Mouse (Mus musculus) gastrocnemius, postnatal 14 days (tissue): Measurements from ENCODE around the gene H60c. TPM values are rescaled to one million over a fixed set of nuclear protein-coding genes. Genes with fewer than 3 reads are reported as not detected.
"Not testable (repeated sequence)": the region's sequence is repeated elsewhere in the genome, so short reads cannot be mapped to it uniquely, and the experiment has no call there.

ENCODE experiments used
- DNase-seq: peaks from one replicate; pipeline ENCODE4 v3.0.0; 2021; ENCODE audit warnings: mixed read lengths
- intact Hi-C: fragments of 180-260 bp; cut with DNase I; formaldehyde crosslinking; loops from one replicate; pipeline ENCODE4 v1.15.1; 2025; ENCODE audit warnings: low total_unique reads
- long read RNA-seq, 2 experiments: library from polyadenylated mRNA; stranded (forward); transcript quantifications; one replicate each; pipeline ENCODE4 v2.0.0; 2021
- total RNA-seq, 2 experiments: library from RNA; stranded (reverse); gene quantifications; 2 replicates each; pipeline ENCODE4 v1.2.3; 2021

H60c gene
- total RNA-seq: not detected
- long read RNA-seq, experiment 1: 0 reads
- long read RNA-seq, experiment 2: 0 reads

- DNase-seq: no peak
- intact Hi-C loops: no loop called here
Observed at GRCm38 (mm10) chr10:3267671-3268070, at the start of gene H60c. TSS of gene H60c (minus strand) at chr10:3267771.

- DNase-seq: no peak
- intact Hi-C loops: no loop called here
Observed at GRCm38 (mm10) chr10:3308821-3309206, 41.2 kb upstream of the H60c start.

DNA sequence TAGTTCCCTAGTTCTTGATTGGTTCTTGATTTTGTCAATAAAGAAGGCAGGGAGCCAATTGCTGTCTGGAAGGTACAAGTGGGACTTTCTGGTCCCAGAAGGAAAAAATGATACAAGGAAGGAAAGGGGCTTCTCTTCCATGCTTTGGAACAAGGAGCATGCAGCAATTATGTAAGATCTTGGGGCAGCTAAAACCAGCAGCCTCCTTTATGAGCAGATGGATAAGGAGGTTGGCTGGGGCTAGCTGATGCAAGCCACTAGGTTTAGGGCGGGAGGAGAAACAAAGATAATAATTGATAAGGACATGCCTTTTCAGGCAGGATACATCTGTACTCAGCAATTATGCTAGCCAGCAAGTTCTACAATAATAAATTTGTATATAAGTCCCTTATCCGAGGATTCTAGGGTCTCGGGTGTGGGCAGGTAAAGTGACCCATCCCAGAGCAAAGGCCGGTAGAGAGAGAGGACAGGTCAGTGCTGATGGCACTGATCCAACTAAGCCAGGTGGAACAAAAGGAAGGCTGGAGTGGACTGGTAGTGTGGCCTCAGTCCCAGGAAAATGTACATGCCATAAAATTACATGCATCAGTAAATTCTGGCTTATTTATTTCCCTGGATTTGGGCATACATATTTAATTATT is 40.7 kb upstream of the H60c start:
- DNase-seq: no peak
- intact Hi-C loops: no loop called here

- DNase-seq: no peak
- intact Hi-C loops: no loop called here
Observed at GRCm38 (mm10) chr10:3307752-3308151, 40.2 kb upstream of the H60c start.

GRCm38 (mm10) chr10:3293969-3294368 is 26.4 kb upstream of the H60c start:
- intact Hi-C loops: no loop called here

GRCm38 (mm10) chr10:3281047-3281446 is 13.5 kb upstream of the H60c start:
- no peak for DNase-seq
- intact Hi-C loops: no loop called here

More at GRCm38 (mm10) chr10:3293969-3294368, 26.4 kb upstream of the H60c start:
- DNase-seq: no peak

DNA sequence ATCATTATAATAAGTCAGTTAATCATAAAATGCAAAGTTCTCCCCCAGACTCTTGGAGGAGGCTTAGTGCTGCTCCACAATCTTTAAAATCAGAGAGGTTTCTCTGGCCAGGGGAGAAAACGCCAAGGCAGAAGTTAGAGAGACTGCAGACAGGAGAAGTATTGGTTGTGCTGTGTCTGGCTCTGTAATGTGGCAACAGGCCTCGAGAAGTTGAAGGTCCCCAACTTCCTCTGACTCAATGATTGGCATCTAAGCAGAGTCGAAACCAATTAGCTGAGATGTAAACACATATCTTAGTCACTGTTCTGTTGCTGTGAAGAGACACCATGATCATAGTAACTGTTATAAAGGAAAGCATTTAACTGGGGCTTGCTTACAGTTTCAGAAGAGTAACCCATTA is 6.5 kb upstream of the H60c start:
- intact Hi-C loops: no loop called here
- DNase-seq: no peak

- no peak for DNase-seq
- intact Hi-C loops: no loop called here
Observed at GRCm38 (mm10) chr10:3271036-3271435, 3.5 kb upstream of the H60c start.

DNA sequence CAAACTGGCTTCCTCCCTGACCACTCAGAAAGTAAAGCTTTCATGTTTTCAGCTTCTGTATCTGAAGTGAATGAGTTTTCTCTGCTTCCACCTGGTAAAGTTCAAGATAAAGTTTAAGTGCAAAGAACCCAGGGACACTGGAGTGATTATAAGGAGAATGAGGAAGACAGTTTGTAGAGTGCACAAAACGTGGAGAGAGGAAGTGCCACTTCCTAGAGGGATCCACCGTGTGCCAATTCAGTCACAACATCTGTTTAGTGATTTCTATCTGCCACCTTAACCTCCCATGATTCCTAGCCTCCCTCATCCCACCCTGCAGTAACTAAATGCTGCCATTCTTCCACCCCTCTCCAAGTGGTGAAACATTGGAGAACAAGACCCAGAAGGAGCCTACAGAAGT is 842 bp downstream of the H60c start:
- intact Hi-C loops: no loop called here
- DNase-seq: no peak

GRCm38 (mm10) chr10:3262784-3263183 is 4.8 kb downstream of the H60c start:
- DNase-seq: no peak
- intact Hi-C loops: no loop called here

DNA sequence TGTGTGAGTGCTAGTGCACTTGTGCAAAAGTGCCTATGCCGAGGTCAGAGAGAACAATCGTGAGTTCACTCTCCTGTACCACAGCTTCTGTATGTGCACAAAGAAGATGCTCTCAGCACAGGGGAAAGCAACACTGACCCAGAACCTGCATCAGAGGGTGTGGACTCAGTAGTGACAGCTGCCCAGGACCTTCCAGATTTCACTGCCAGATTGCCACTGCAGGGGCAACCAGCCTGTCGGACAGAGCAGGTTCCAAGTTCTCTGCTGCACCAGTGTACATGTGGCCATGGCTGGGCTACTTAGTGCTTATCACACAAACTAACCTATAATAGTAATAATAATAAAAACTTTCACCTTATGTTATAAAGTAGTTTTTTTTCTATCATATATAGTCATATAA is 10.2 kb downstream of the H60c start:
- intact Hi-C loops: no loop called here
- no peak for DNase-seq

GRCm38 (mm10) chr10:3238436-3238835 is 29.1 kb downstream of the H60c start:
- DNase-seq, intact Hi-C loops: not testable (repeated sequence)

DNA sequence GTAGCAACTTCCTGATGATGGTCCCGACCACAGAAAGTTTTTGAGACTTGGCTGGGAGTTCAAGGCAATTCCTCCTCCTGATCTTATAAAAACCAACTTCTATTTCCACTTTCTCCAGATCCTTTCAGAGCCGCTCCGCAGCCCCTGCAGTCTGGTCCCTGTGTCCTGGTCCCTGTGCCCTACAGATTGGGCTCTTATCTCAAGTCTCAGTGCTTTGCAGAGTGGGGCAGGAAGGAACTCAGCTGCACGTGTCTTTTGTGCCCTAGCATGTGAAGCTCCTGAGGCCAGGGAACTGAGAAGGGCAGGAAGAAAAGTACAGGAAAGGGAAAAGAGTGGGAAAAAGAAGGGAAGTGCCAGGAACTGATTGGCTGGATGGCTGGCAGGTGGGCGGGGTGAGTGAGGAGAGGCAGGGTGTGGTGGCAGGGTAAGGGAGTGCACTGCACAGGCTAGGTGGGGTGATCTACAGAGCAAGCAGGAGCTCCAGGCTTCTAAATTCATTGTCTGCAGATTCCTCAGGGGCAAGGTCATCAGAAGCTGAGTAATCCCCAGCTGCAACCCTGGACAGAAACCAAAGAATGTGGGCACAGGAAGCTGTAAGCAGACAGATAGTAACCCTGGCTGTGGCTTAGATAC is 30.8 kb downstream of the H60c start:
- intact Hi-C loops: no loop called here
- DNase-seq: peak; percentile 4

DNA sequence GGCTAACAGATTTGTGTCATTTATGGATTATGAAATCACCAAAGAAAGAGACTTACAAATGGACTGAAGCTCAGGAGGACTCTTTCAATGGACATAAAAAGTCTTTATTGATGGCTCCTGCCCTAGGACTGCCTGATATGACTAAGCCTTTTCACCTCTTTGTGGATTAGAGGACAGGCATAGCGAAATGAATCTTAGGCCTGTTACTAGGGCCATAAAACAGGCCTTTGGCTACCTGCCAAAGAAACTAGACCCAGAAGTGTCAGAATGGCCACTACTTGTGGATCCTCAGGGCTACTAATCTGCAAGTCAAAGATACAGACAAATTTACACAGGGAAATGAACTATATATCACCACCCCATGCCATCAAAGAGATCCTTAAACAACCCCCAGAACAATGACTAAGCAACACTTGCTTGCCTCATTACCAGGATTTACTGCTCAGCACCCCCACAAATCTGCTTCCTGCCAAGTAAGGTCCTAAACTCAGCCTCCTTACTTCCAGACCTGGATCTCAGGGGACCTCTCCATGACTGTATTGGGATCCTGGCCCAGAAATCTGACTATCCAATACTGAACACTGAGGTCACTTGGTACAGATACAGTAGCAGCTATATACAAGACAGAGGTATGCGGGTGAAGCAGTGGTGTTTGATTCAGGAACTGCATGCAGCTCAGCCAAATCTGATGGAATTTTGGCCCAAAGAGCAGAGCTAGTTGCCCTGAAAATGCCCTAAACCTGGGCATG is 39.0 kb downstream of the H60c start:
- intact Hi-C loops: no loop called here
- peak; percentile 15 for DNase-seq

Other genes with a start within 250 kb of the H60c start
- 10 to 100 TPM; 85.3 to 93.1 TPM for gene Ppp1r14c, start 98.3 kb upstream of the H60c start, total RNA-seq